In the genomic region with DNA sequence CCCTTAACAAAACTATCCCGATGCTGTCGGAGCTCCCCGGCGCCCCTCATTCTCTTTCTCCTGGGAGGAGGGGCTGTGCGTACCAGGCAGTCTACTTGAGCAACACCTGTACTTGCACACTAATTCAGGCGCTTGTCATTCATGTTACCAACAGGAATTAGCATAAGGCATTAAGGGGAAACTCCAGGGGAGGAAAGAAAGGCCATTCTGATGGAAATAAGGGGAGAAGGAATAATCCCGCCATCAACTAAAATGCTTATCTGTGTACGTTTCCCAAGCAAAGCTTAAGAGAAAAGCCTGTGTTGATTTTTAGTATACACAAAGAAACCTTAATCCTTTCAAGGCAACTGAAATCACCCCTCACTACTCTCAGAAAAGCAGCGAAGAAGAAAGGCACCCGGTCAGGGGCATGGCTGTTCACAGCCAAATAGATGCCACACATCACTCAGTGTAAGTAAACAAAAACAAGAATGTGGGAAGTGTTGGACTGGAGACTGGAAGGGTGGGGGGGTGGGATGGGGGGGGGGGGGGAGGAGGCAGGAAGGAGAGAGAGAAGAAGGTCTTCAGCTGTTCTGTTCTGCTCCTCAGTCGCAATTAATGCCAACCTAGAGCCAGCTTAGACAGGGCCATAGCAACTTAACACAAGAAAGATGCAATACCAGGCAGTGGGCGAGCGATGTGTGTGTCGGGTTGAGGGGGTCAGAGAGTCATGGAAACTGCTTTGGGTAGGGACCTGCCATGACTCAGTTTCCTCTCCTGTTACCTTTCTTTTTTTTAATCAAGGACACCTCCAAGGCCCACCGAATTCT, we compare ENCODE assay signal across 14 mouse cellular contexts.
A peak's percentile ranks its signal among the peaks of the same experiment; 100 is the strongest.
DNase-seq lines count a peak whose midpoint lies in the region; ATAC-seq and TF ChIP-seq lines count a peak whose summit lies in the region.
"Had no signal": no experiment of that assay in that cellular context is flagged by ENCODE, and none has a peak within 500 bp of the region (broad histone marks: within the 10 kb centered on the region; RNA-seq: fewer than 3 reads in every experiment).

No protein-coding gene starts in this region.

- no peaks in the 10 kb centered on the region for H3K27me3 ChIP-seq in ES-Bruce4 (ENCODE audit: control insufficient read depth, insufficient read depth, low read length, poor library complexity, severe bottlenecking)
- H3K27me3 ChIP-seq in embryonic facial prominence, embryonic 14.5 days (replicated peaks; ENCODE audit: control insufficient read depth, insufficient read depth, low read length) = no peaks in the 10 kb centered on the region
- no peaks in the 10 kb centered on the region for H3K27me3 ChIP-seq in hindbrain, embryonic 13.5 days
- H3K27me3 ChIP-seq in midbrain, embryonic 13.5 days = no peaks in the 10 kb centered on the region
- no peaks in the 10 kb centered on the region for H3K27me3 ChIP-seq in kidney, embryonic 15.5 days
- no peaks in the 10 kb centered on the region for H3K27me3 ChIP-seq in kidney, embryonic 14.5 days (ENCODE audit: control insufficient read depth, insufficient read depth, low read length)

- DNase-seq in embryonic facial prominence, embryonic 14.5 days (ENCODE audit: low spot score) = no peak
- no peak for DNase-seq in urinary bladder, postnatal 25 days (ENCODE audit: low spot score)
- no peak for DNase-seq in frontal cortex, postnatal 36 days (ENCODE audit: low spot score in 2 of 2)
- DNase-seq: heart, adult 18-20 months; heart, postnatal 14 days; kidney, adult 8-10 months; liver, embryonic 13.5 days; retina, postnatal 1 day had no signal

- H3K27ac ChIP-seq in ES-Bruce4 (ENCODE audit: insufficient read depth, low read length) = no peak overlapping the region
- H3K27ac ChIP-seq in embryonic facial prominence, embryonic 14.5 days (replicated peaks; ENCODE audit: low read depth, low read length) = no peak overlapping the region
- H3K27ac ChIP-seq in hindbrain, embryonic 13.5 days = peak overlapping the region; percentile 73
- H3K27ac ChIP-seq in midbrain, embryonic 13.5 days = peak overlapping the region; percentile 37
- H3K27ac ChIP-seq in kidney, embryonic 15.5 days = no peak overlapping the region
- H3K27ac ChIP-seq in kidney, embryonic 14.5 days (ENCODE audit: low read depth, low read length) = no peak overlapping the region
- H3K27ac ChIP-seq: liver, embryonic 13.5 days had no signal

- no peak overlapping the region for H3K9ac ChIP-seq in ES-Bruce4 (ENCODE audit: low read depth, poor library complexity, severe bottlenecking)
- no peak overlapping the region for H3K9ac ChIP-seq in embryonic facial prominence, embryonic 14.5 days (ENCODE audit: low read depth, low read length)
- peak overlapping the region; percentile 68 for H3K9ac ChIP-seq in hindbrain, embryonic 13.5 days
- peak overlapping the region; percentile 52 for H3K9ac ChIP-seq in midbrain, embryonic 13.5 days (replicated peaks)
- no peak overlapping the region for H3K9ac ChIP-seq in kidney, embryonic 15.5 days
- no peak overlapping the region for H3K9ac ChIP-seq in kidney, embryonic 14.5 days (ENCODE audit: low read depth, low read length)
- H3K9ac ChIP-seq: liver, embryonic 13.5 days had no signal

- 53% methylated on average over 15 of the region's 15 CpGs for WGBS in embryonic facial prominence, embryonic 14.5 days
- WGBS in hindbrain, embryonic 13.5 days = 20% methylated on average over 15 of the region's 15 CpGs
- WGBS in midbrain, embryonic 13.5 days = 6% methylated on average over 15 of the region's 15 CpGs
- 73% methylated on average over 15 of the region's 15 CpGs for WGBS in kidney, embryonic 15.5 days
- 62% methylated on average over 15 of the region's 15 CpGs for WGBS in kidney, embryonic 14.5 days

- TF ChIP-seq EP300 in ES-Bruce4 (IDR thresholded peaks at IDR 0.05; ENCODE audit: insufficient read depth, low read depth, low read length) = 0 out of 2 replicates have a peak, but pooled peaks have one; percentile 21

- TF ChIP-seq CTCF in ES-Bruce4 (IDR thresholded peaks at IDR 0.05; ENCODE audit: low read depth, low read length) = no peak

- no peaks in the 10 kb centered on the region for H3K36me3 ChIP-seq in ES-Bruce4 (ENCODE audit: control insufficient read depth, insufficient read depth, low read length, poor library complexity, severe bottlenecking)
- H3K36me3 ChIP-seq in embryonic facial prominence, embryonic 14.5 days (ENCODE audit: control insufficient read depth, insufficient read depth, low read length) = peaks cover 9% of the 10 kb centered on the region; the same call in 1 of the 2 replicates
- H3K36me3 ChIP-seq in hindbrain, embryonic 13.5 days = peaks cover 3% of the 10 kb centered on the region; the same call in 1 of the 2 replicates
- peaks cover 12% of the 10 kb centered on the region; the same call in 1 of the 2 replicates for H3K36me3 ChIP-seq in midbrain, embryonic 13.5 days
- H3K36me3 ChIP-seq in kidney, embryonic 15.5 days = peaks cover 7% of the 10 kb centered on the region; the same call in 1 of the 2 replicates
- peaks cover 4% of the 10 kb centered on the region; the same call in 1 of the 2 replicates for H3K36me3 ChIP-seq in kidney, embryonic 14.5 days (ENCODE audit: control insufficient read depth, insufficient read depth, low read length)
- H3K36me3 ChIP-seq: liver, embryonic 13.5 days had no signal

- peak overlapping the region; percentile 32 for H3K4me2 ChIP-seq in embryonic facial prominence, embryonic 14.5 days (ENCODE audit: low read depth, low read length)
- peak overlapping the region; percentile 69 for H3K4me2 ChIP-seq in hindbrain, embryonic 13.5 days
- H3K4me2 ChIP-seq in midbrain, embryonic 13.5 days (replicated peaks) = peak overlapping the region; percentile 60
- no peak overlapping the region for H3K4me2 ChIP-seq in kidney, embryonic 15.5 days
- H3K4me2 ChIP-seq in kidney, embryonic 14.5 days (replicated peaks; ENCODE audit: low read depth, low read length) = no peak overlapping the region
- H3K4me2 ChIP-seq: liver, embryonic 13.5 days had no signal

- no peak for ATAC-seq in embryonic facial prominence, embryonic 14.5 days (ENCODE audit: low read depth)
- peak; percentile 63 for ATAC-seq in hindbrain, embryonic 13.5 days (ENCODE audit: low FRiP score)
- peak; percentile 84 for ATAC-seq in midbrain, embryonic 13.5 days
- ATAC-seq in kidney, embryonic 15.5 days (replicated peaks; ENCODE audit: low FRiP score) = no peak
- no peak for ATAC-seq in kidney, embryonic 14.5 days (ENCODE audit: low FRiP score, low TSS enrichment)

- no peak for TF ChIP-seq POLR2A in ES-Bruce4 (IDR thresholded peaks at IDR 0.05; ENCODE audit: insufficient read depth, low read length)

- H3K9me3 ChIP-seq in ES-Bruce4 (replicated peaks; ENCODE audit: control insufficient read depth, insufficient read depth, low read length, poor library complexity, severe bottlenecking) = no peaks in the 10 kb centered on the region
- H3K9me3 ChIP-seq in embryonic facial prominence, embryonic 14.5 days (ENCODE audit: control insufficient read depth, low read length) = no peaks in the 10 kb centered on the region
- no peaks in the 10 kb centered on the region for H3K9me3 ChIP-seq in hindbrain, embryonic 13.5 days
- H3K9me3 ChIP-seq in midbrain, embryonic 13.5 days = no peaks in the 10 kb centered on the region
- H3K9me3 ChIP-seq in kidney, embryonic 15.5 days (replicated peaks) = no peaks in the 10 kb centered on the region
- 0 out of 2 replicates have a peak, but pooled peaks cover 3% of the 10 kb centered on the region for H3K9me3 ChIP-seq in kidney, embryonic 14.5 days (ENCODE audit: control insufficient read depth, low read length)
- H3K9me3 ChIP-seq: liver, embryonic 13.5 days had no signal

- H3K4me1 ChIP-seq in ES-Bruce4 (ENCODE audit: control insufficient read depth, insufficient read depth, low read length) = peaks cover 2% of the 10 kb centered on the region
- peaks cover 39% of the 10 kb centered on the region for H3K4me1 ChIP-seq in embryonic facial prominence, embryonic 14.5 days (ENCODE audit: control insufficient read depth, insufficient read depth, low read length)
- H3K4me1 ChIP-seq in hindbrain, embryonic 13.5 days (replicated peaks) = peaks cover 83% of the 10 kb centered on the region
- peaks cover 86% of the 10 kb centered on the region for H3K4me1 ChIP-seq in midbrain, embryonic 13.5 days (replicated peaks)
- H3K4me1 ChIP-seq in kidney, embryonic 15.5 days = peaks cover 24% of the 10 kb centered on the region
- H3K4me1 ChIP-seq in kidney, embryonic 14.5 days (ENCODE audit: control insufficient read depth, insufficient read depth, low read length) = peaks cover 20% of the 10 kb centered on the region
- H3K4me1 ChIP-seq: liver, embryonic 13.5 days had no signal

- H3K4me3 ChIP-seq in ES-Bruce4 (ENCODE audit: low read depth, low read length) = no peak overlapping the region
- no peak overlapping the region for H3K4me3 ChIP-seq in embryonic facial prominence, embryonic 14.5 days (ENCODE audit: low read depth, low read length)
- H3K4me3 ChIP-seq in hindbrain, embryonic 13.5 days = peak overlapping the region; percentile 40
- peak overlapping the region; percentile 37 for H3K4me3 ChIP-seq in midbrain, embryonic 13.5 days (replicated peaks)
- no peak overlapping the region for H3K4me3 ChIP-seq in kidney, embryonic 15.5 days (replicated peaks)
- H3K4me3 ChIP-seq in kidney, embryonic 14.5 days (ENCODE audit: low read length) = no peak overlapping the region
- H3K4me3 ChIP-seq: liver, embryonic 13.5 days; myocyte had no signal

Comparison
In these comparisons a context has a peak if more than half of its experiments do, and no peak if none do; other contexts are left out.
1. H3K27ac ChIP-seq: peak in hindbrain, embryonic 13.5 days (single experiment) and midbrain, embryonic 13.5 days (single experiment); none in ES-Bruce4 (single experiment), embryonic facial prominence, embryonic 14.5 days (single experiment), kidney, embryonic 15.5 days (single experiment) and kidney, embryonic 14.5 days (single experiment).
2. H3K4me3 ChIP-seq: peak in hindbrain, embryonic 13.5 days (single experiment) and midbrain, embryonic 13.5 days (single experiment); none in ES-Bruce4 (single experiment), embryonic facial prominence, embryonic 14.5 days (single experiment), kidney, embryonic 15.5 days (single experiment) and kidney, embryonic 14.5 days (single experiment).
3. H3K9ac ChIP-seq: peak in hindbrain, embryonic 13.5 days (single experiment) and midbrain, embryonic 13.5 days (single experiment); none in ES-Bruce4 (single experiment), embryonic facial prominence, embryonic 14.5 days (single experiment), kidney, embryonic 15.5 days (single experiment) and kidney, embryonic 14.5 days (single experiment).
4. ATAC-seq: peak in hindbrain, embryonic 13.5 days (single experiment) and midbrain, embryonic 13.5 days (single experiment); none in embryonic facial prominence, embryonic 14.5 days (single experiment), kidney, embryonic 15.5 days (single experiment) and kidney, embryonic 14.5 days (single experiment).
5. H3K4me2 ChIP-seq: peak in embryonic facial prominence, embryonic 14.5 days (single experiment), hindbrain, embryonic 13.5 days (single experiment) and midbrain, embryonic 13.5 days (single experiment); none in kidney, embryonic 15.5 days (single experiment) and kidney, embryonic 14.5 days (single experiment).